Mouse (Mus musculus) neural tube, embryonic 12.5 days (tissue): ENCODE results near the gene Cd53. TPM values are rescaled to one million over a fixed set of nuclear protein-coding genes. Genes with fewer than 3 reads are reported as not detected.

Experiments used
- ATAC-seq: fragments of 200-750 bp; cut with Nextera tagmentation; 2 replicates; pipeline ENCODE4 v1.8.0; 2017; ENCODE audit warnings: low read depth, mild to moderate bottlenecking, moderate TSS enrichment, moderate library complexity; ENCODE audit not compliant: low FRiP score
- H3K27ac ChIP-seq: fragments of 300-500 bp; sonication (generic); 2 replicates; pipeline ENCODE4 v1.5.1; 2016
- H3K27me3 ChIP-seq: fragments of 300-500 bp; sonication (generic); replicated peaks from 2 replicates; pipeline ENCODE4 v1.6.1; 2016; ENCODE audit warnings: mild to moderate bottlenecking
- H3K36me3 ChIP-seq: fragments of 300-500 bp; sonication (generic); 2 replicates; pipeline ENCODE4 v1.6.1; 2016; ENCODE audit warnings: mild to moderate bottlenecking
- H3K4me1 ChIP-seq: fragments of 300-500 bp; sonication (generic); 2 replicates; pipeline ENCODE4 v1.6.1; 2016
- H3K4me2 ChIP-seq: fragments of 300-500 bp; sonication (generic); replicated peaks from 2 replicates; pipeline ENCODE4 v1.6.1; 2016; ENCODE audit warnings: mild to moderate bottlenecking
- H3K4me3 ChIP-seq: fragments of 300-500 bp; sonication (generic); 2 replicates; pipeline ENCODE4 v1.5.1; 2016
- H3K9ac ChIP-seq: fragments of 300-500 bp; sonication (generic); 2 replicates; pipeline ENCODE4 v1.6.1; 2016; ENCODE audit warnings: mild to moderate bottlenecking
- H3K9me3 ChIP-seq: fragments of 300-500 bp; sonication (generic); 2 replicates; pipeline ENCODE4 v1.6.1; 2016; ENCODE audit warnings: mild to moderate bottlenecking
- WGBS: fragments of 180-500 bp; shearing (Covaris S2); methylation state at CpG from one replicate; pipeline ENCODE4 v1.1.7; 2016; 5-methylcytosine and 5-hydroxymethylcytosine counted together
- polyA plus RNA-seq: library from polyadenylated mRNA; unstranded; fragments of >200 nt; fragmentation: Nextera tagmentation; extraction: Ambion mirVana; gene quantifications from 2 replicates; pipeline ENCODE4 v1.2.1, GENCODE M21; 2016

Gene Cd53
- polyA plus RNA-seq, 1 experiment from 2014 or later, result 4.0 TPM

DNA sequence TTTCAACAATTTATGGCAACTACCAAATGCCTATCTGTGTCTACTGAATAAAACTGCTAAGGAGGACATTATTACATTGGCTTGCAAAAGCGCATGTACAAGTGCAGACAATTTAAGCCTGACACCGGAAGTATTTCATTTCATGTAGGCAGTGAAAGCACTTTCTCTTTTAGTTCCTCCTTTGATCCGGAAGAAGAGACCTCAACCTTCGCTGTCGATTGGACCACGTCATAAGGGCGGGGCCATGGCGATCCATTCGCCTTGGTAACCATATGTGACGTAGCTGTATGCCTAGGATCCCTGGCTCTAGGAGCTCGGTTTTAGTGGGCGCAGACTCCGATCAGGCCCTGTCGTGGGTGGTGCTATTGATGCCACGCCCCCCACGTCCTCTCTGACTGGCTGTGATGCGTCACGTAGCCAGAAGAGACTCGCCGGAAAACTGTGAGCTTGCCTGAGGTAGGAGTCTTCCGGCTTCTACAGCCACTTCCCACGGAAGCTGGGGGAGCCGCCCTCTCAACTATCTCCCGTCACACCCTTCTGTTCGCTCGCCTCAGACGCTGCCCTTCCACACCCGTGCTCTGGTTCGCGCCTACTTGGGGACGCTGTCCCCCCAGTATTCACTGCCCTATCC is 68.4 kb downstream of the Cd53 start:
- H3K4me2 ChIP-seq, result peak overlapping the region; percentile 70

More for the DNA sequence above, 68.4 kb downstream of the Cd53 start:
- peak; percentile 100 for ATAC-seq
- peak overlapping the region; percentile 56 for H3K9ac ChIP-seq
- H3K36me3 ChIP-seq, result no peaks in the 10 kb centered on the region
- no peaks in the 10 kb centered on the region for H3K9me3 ChIP-seq
- peak overlapping the region; percentile 64 for H3K4me3 ChIP-seq
- peak overlapping the region; percentile 67 for H3K27ac ChIP-seq
- H3K27me3 ChIP-seq, result no peaks in the 10 kb centered on the region
- WGBS, result 2% methylated on average over 31 of the region's 31 CpGs
- 0 out of 2 replicates have a peak, but pooled peaks cover 2% of the 10 kb centered on the region for H3K4me1 ChIP-seq

Other genes with a start within 250 kb of the Cd53 start
- 57.3 and 58.9 TPM in 2 replicates for gene Dram2, start 242.4 kb downstream of the Cd53 start, polyA plus RNA-seq
- 37.8 and 38.3 TPM in 2 replicates for gene Cept1, start 242.3 kb downstream of the Cd53 start, polyA plus RNA-seq
- gene Lrif1, start 105.2 kb downstream of the Cd53 start, polyA plus RNA-seq, result 16.6 and 21.7 TPM in 2 replicates
- gene Olfr266, start 36.1 kb upstream of the Cd53 start, polyA plus RNA-seq, result not detected in 2 replicates
- 4.0 and 4.6 TPM in 2 replicates for gene Kcna3, start 246.0 kb upstream of the Cd53 start, polyA plus RNA-seq